Mouse (Mus musculus) hindbrain, embryonic 14.5 days (tissue): ENCODE data around the gene Gtf3c2. TPM values are rescaled to one million over a fixed set of nuclear protein-coding genes. Genes with fewer than 3 reads are reported as not detected.

Experiments used
- ATAC-seq: fragments of 200-750 bp; cut with Nextera tagmentation; 2 replicates; pipeline ENCODE4 v1.8.0; 2017; ENCODE audit warnings: moderate number of reproducible peaks, mild to moderate bottlenecking, moderate TSS enrichment, moderate library complexity; ENCODE audit not compliant: low FRiP score
- DNase-seq: peaks from one replicate; pipeline ENCODE4 v3.0.0-alpha.2; 2015; ENCODE audit warnings: low spot score
- H3K27ac ChIP-seq: fragments of 300-500 bp; sonication (generic); 2 replicates; pipeline ENCODE4 v1.5.1; 2014; ENCODE audit warnings: mild to moderate bottlenecking, moderate library complexity
- H3K27me3 ChIP-seq: fragments of 300-500 bp; sonication (generic); 2 replicates; pipeline ENCODE4 v1.6.1; 2014; ENCODE audit warnings: mild to moderate bottlenecking, low read length, mixed read lengths; ENCODE audit not compliant: control insufficient read depth, insufficient read depth
- H3K36me3 ChIP-seq: fragments of 300-500 bp; sonication (generic); replicated peaks from 2 replicates; pipeline ENCODE4 v1.6.1; 2014; ENCODE audit not compliant: control insufficient read depth, insufficient read depth
- H3K4me1 ChIP-seq: fragments of 300-500 bp; sonication (generic); replicated peaks from 2 replicates; pipeline ENCODE4 v1.6.1; 2014; ENCODE audit warnings: antibody characterized with exemption, low read length, mixed read lengths; ENCODE audit not compliant: control insufficient read depth, insufficient read depth
- H3K4me2 ChIP-seq: fragments of 300-500 bp; sonication (generic); replicated peaks from 2 replicates; pipeline ENCODE4 v1.6.1; 2014; ENCODE audit warnings: mild to moderate bottlenecking, moderate library complexity
- H3K4me3 ChIP-seq: fragments of 300-500 bp; sonication (generic); replicated peaks from 2 replicates; pipeline ENCODE4 v1.5.1; 2014; ENCODE audit warnings: mild to moderate bottlenecking, low read length
- H3K9ac ChIP-seq: fragments of 300-500 bp; sonication (generic); 2 replicates; pipeline ENCODE4 v1.6.1; 2014
- H3K9me3 ChIP-seq: fragments of 300-500 bp; sonication (generic); 2 replicates; pipeline ENCODE4 v1.6.1; 2016; ENCODE audit warnings: low read length; ENCODE audit not compliant: control insufficient read depth
- WGBS: fragments of 180-500 bp; shearing (Covaris S2); extraction: QIAGEN DNeasy Blood & Tissue Kit; methylation state at CpG from one replicate; pipeline ENCODE4 v1.1.7; 2014; 5-methylcytosine and 5-hydroxymethylcytosine counted together
- polyA plus RNA-seq: library from polyadenylated mRNA; unstranded; fragments of >200 nt; fragmentation: Nextera tagmentation; extraction: Ambion mirVana; gene quantifications from 2 replicates; pipeline ENCODE4 v1.2.1, GENCODE M21; 2014

The Gtf3c2 gene
- polyA plus RNA-seq, 1 experiment from 2014 or later = 53.0 TPM

GRCm38 (mm10) chr5:31192939-31193630, 13.1 kb upstream of the Gtf3c2 start, which contains the start of the genes Snx17 and Eif2b4:
Snx17 (plus strand) TSS chr5:31193227.
Eif2b4 (minus strand) TSS chr5:31193430.
- H3K27me3 ChIP-seq = no peaks in the 10 kb centered on the region
- DNase-seq = peak; percentile 99
- H3K27ac ChIP-seq = peak within 1 kb of the TSS; percentile 79
- peak; percentile 97 for ATAC-seq
- H3K9me3 ChIP-seq = no peaks in the 10 kb centered on the region
- peaks cover 20% of the 10 kb centered on the region for H3K4me1 ChIP-seq
- H3K4me2 ChIP-seq = peak within 1 kb of the TSS; percentile 81
- H3K4me3 ChIP-seq = peak within 1 kb of the TSS; percentile 70
- under 1% methylated on average over 46 of the region's 48 CpGs for WGBS
- H3K9ac ChIP-seq = peak within 1 kb of the TSS; percentile 81
- H3K36me3 ChIP-seq = peaks cover 69% of the 10 kb centered on the region

- DNase-seq (no peak), ATAC-seq (peak; percentile 59; the same call in 1 of the 2 replicates)
- Histone ChIP-seq H3K4me2 (peak overlapping the region; percentile 78), H3K9me3 (no peaks in the 10 kb centered on the region), H3K27ac (peak overlapping the region; percentile 76), H3K4me1 (peaks cover 20% of the 10 kb centered on the region), H3K36me3 (peaks cover 69% of the 10 kb centered on the region), H3K4me3 (peak overlapping the region; percentile 70), H3K9ac (peak overlapping the region; percentile 81), H3K27me3 (no peaks in the 10 kb centered on the region)
- WGBS = 17% methylated on average over 42 of the region's 42 CpGs
These were observed 12.3 kb upstream of the Gtf3c2 start for GRCm38 (mm10) chr5:31192045-31192938.

GRCm38 (mm10) chr5:31190201-31190600, 10.3 kb upstream of the Gtf3c2 start:
- Histone ChIP-seq H3K4me3 (no peak overlapping the region), H3K4me1 (peaks cover 20% of the 10 kb centered on the region), H3K4me2 (no peak overlapping the region), H3K27me3 (no peaks in the 10 kb centered on the region), H3K27ac (no peak overlapping the region), H3K9me3 (no peaks in the 10 kb centered on the region), H3K9ac (no peak overlapping the region), H3K36me3 (peaks cover 54% of the 10 kb centered on the region)
- DNase-seq (no peak), ATAC-seq (no peak)
- WGBS = 92% methylated on average over 9 of the region's 9 CpGs

- 82% methylated on average over 4 of the region's 4 CpGs for WGBS
- no peaks in the 10 kb centered on the region for H3K27me3 ChIP-seq
- no peak overlapping the region for H3K4me2 ChIP-seq
- no peak overlapping the region for H3K4me3 ChIP-seq
- no peak overlapping the region for H3K9ac ChIP-seq
- DNase-seq (no peak), ATAC-seq (no peak)
- no peaks in the 10 kb centered on the region for H3K9me3 ChIP-seq
- H3K36me3 ChIP-seq = peaks cover 45% of the 10 kb centered on the region
- H3K4me1 ChIP-seq = peaks cover 11% of the 10 kb centered on the region
- H3K27ac ChIP-seq = no peak overlapping the region
These were observed 8.4 kb upstream of the Gtf3c2 start for GRCm38 (mm10) chr5:31188223-31188840.

GRCm38 (mm10) chr5:31183678-31184077, 3.7 kb upstream of the Gtf3c2 start:
- 62% methylated on average over 4 of the region's 4 CpGs for WGBS
- no peak overlapping the region for H3K4me2 ChIP-seq
- ATAC-seq (no peak), DNase-seq (no peak)
- no peak overlapping the region for H3K4me3 ChIP-seq
- no peaks in the 10 kb centered on the region for H3K9me3 ChIP-seq
- no peak overlapping the region for H3K9ac ChIP-seq
- peaks cover 10% of the 10 kb centered on the region for H3K4me1 ChIP-seq
- no peaks in the 10 kb centered on the region for H3K27me3 ChIP-seq
- no peak overlapping the region for H3K27ac ChIP-seq
- H3K36me3 ChIP-seq = peaks cover 20% of the 10 kb centered on the region

- 94% methylated on average over 9 of the region's 9 CpGs for WGBS
- DNase-seq = no peak
These were observed 1.3 kb upstream of the Gtf3c2 start for GRCm38 (mm10) chr5:31181183-31181770.

GRCm38 (mm10) chr5:31179301-31179765, 611 bp downstream of the Gtf3c2 start:
- ATAC-seq (peak; percentile 76), DNase-seq (no peak)
- H3K27ac ChIP-seq = peak overlapping the region; percentile 90
- no peaks in the 10 kb centered on the region for H3K27me3 ChIP-seq
- 0% methylated on average over 25 of the region's 25 CpGs for WGBS
- peaks cover 11% of the 10 kb centered on the region for H3K4me1 ChIP-seq
- peaks cover 13% of the 10 kb centered on the region for H3K36me3 ChIP-seq
- peak overlapping the region; percentile 78 for H3K4me3 ChIP-seq
- peak overlapping the region; percentile 66 for H3K9ac ChIP-seq
- H3K9me3 ChIP-seq = no peaks in the 10 kb centered on the region
- H3K4me2 ChIP-seq = peak overlapping the region; percentile 96

More at GRCm38 (mm10) chr5:31181183-31181770, 1.3 kb upstream of the Gtf3c2 start:
- no peak for ATAC-seq
- Histone ChIP-seq H3K27ac (peak overlapping the region; percentile 90; the same call in 1 of the 2 replicates), H3K27me3 (no peaks in the 10 kb centered on the region), H3K4me3 (0 out of 2 replicates have a peak overlapping the region, but pooled peaks have one; percentile 78), H3K9ac (no peak overlapping the region), H3K4me2 (no peak overlapping the region; the same call in 1 of the 2 replicates), H3K9me3 (no peaks in the 10 kb centered on the region), H3K4me1 (peaks cover 11% of the 10 kb centered on the region), H3K36me3 (0 out of 2 replicates have a peak, but pooled peaks cover 7% of the 10 kb centered on the region)

GRCm38 (mm10) chr5:31168630-31169029, 11.3 kb downstream of the Gtf3c2 start:
- 92% methylated on average over 4 of the region's 4 CpGs for whole genome bisulfite sequencing
- Histone ChIP-seq H3K4me3 (no peak overlapping the region), H3K4me1 (no peaks in the 10 kb centered on the region), H3K27me3 (no peaks in the 10 kb centered on the region), H3K27ac (no peak overlapping the region), H3K9ac (no peak overlapping the region), H3K36me3 (peaks cover 98% of the 10 kb centered on the region), H3K4me2 (no peak overlapping the region), H3K9me3 (no peaks in the 10 kb centered on the region)
- DNase-seq = no peak
- ATAC-seq = no peak
